Mouse (Mus musculus) cerebellum, postnatal 10 days (tissue): ENCODE measurements around the gene Gm20854.
"Not testable (repeated sequence)": the region's sequence is repeated elsewhere in the genome, so short reads cannot be mapped to it uniquely, and the experiment has no call there.

ENCODE experiments used
- DNase-seq, 2 experiments: peaks; one replicate each; pipeline ENCODE4 v3.0.0; 2021; ENCODE audit warnings: mixed read lengths in 2 of 2

Gene Gm20854

GRCm38 (mm10) chrY:85530808-85531207 is at the start of gene Gm20854:
Gene Gm20854 (minus strand): TSS chrY:85530908.
- not testable (repeated sequence) for DNase-seq
